Mouse (Mus musculus): ENCODE results near the gene Pank3. TPM values are rescaled to one million over a fixed set of nuclear protein-coding genes. Genes with fewer than 3 reads are reported as not detected.

The Pank3 gene
- polyA plus RNA-seq, 1 experiment from 2014 or later: 39.6 TPM

GRCm38 (mm10) chr11:35798874-35799273 is 29.6 kb downstream of the Pank3 start, which contains the start of gene Fbll1:
Fbll1 (minus strand) TSS chr11:35798884.
- Histone ChIP-seq H3K9me3 (ENCODE audit: control insufficient read depth) (no peaks in the 10 kb centered on the region), H3K27ac (ENCODE audit: low read depth, low read length) (no peak within 1 kb of the TSS), H3K36me3 (ENCODE audit: control insufficient read depth, insufficient read depth) (no peaks in the 10 kb centered on the region), H3K4me2 (replicated peaks; ENCODE audit: low read depth) (peak within 1 kb of the TSS; percentile 53), H3K4me3 (ENCODE audit: low read depth, low read length) (peak within 1 kb of the TSS; percentile 30), H3K27me3 (replicated peaks; ENCODE audit: control insufficient read depth, insufficient read depth, low read length) (peaks cover 44% of the 10 kb centered on the region), H3K9ac (ENCODE audit: low read depth, low read length) (no peak within 1 kb of the TSS), H3K4me1 (replicated peaks; ENCODE audit: control insufficient read depth, insufficient read depth, low read length) (no peaks in the 10 kb centered on the region)
- WGBS: 16% methylated on average over 11 of the region's 11 CpGs
- ATAC-seq: no peak
- 0 out of 2 replicates have a peak, but pooled peaks have one; percentile 4 for TF ChIP-seq CTCF (IDR thresholded peaks at IDR 0.05; ENCODE audit: low read depth)

DNA sequence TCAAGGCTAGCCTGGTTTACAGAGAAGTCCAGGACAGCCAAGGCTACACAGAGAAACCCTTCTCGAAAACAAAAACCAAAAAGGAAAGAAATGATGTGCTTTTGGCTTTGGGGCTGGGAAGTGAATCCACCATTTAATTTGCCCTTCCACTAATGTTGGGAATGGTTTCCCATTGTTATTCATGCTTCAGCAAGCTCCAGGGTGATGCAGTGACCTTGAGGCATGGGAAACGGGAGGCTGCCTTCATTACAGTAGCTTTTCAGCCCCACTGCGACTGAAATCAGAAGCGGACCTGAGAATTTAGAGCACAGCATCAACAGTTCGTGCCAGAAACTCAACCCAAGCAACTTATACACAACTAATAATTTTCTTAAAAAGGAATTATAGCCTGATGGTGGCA is 32.0 kb downstream of the Pank3 start:
- H3K4me2 ChIP-seq (replicated peaks; ENCODE audit: low read depth): no peak overlapping the region
- H3K4me3 ChIP-seq (ENCODE audit: low read depth, low read length): no peak overlapping the region
- no peak for TF ChIP-seq CTCF (IDR thresholded peaks at IDR 0.05; ENCODE audit: low read depth)
- WGBS: 75% methylated on average over 5 of the region's 5 CpGs
- no peak for ATAC-seq
- no peak overlapping the region for H3K27ac ChIP-seq (ENCODE audit: low read depth, low read length)
- no peaks in the 10 kb centered on the region for H3K4me1 ChIP-seq (replicated peaks; ENCODE audit: control insufficient read depth, insufficient read depth, low read length)
- H3K9me3 ChIP-seq (ENCODE audit: control insufficient read depth): no peaks in the 10 kb centered on the region
- H3K36me3 ChIP-seq (ENCODE audit: control insufficient read depth, insufficient read depth): no peaks in the 10 kb centered on the region
- peaks cover 35% of the 10 kb centered on the region for H3K27me3 ChIP-seq (replicated peaks; ENCODE audit: control insufficient read depth, insufficient read depth, low read length)
- no peak overlapping the region for H3K9ac ChIP-seq (ENCODE audit: low read depth, low read length)

- Histone ChIP-seq H3K4me3 (ENCODE audit: low read depth, low read length) (no peak overlapping the region), H3K4me2 (replicated peaks; ENCODE audit: low read depth) (no peak overlapping the region), H3K36me3 (ENCODE audit: control insufficient read depth, insufficient read depth) (peaks cover 97% of the 10 kb centered on the region), H3K9ac (ENCODE audit: low read depth, low read length) (no peak overlapping the region), H3K9me3 (ENCODE audit: control insufficient read depth) (no peaks in the 10 kb centered on the region), H3K4me1 (replicated peaks; ENCODE audit: control insufficient read depth, insufficient read depth, low read length) (no peaks in the 10 kb centered on the region), H3K27me3 (replicated peaks; ENCODE audit: control insufficient read depth, insufficient read depth, low read length) (no peaks in the 10 kb centered on the region), H3K27ac (ENCODE audit: low read depth, low read length) (no peak overlapping the region)
- TF ChIP-seq CTCF (IDR thresholded peaks at IDR 0.05; ENCODE audit: low read depth): peak; percentile 63
- 57% methylated on average over 10 of the region's 10 CpGs for WGBS
- peak; percentile 82 for ATAC-seq
These were observed 42.2 kb downstream of the Pank3 start for GRCm38 (mm10) chr11:35811458-35811857.

GRCm38 (mm10) chr11:35816316-35816715 is 47.0 kb downstream of the Pank3 start:
- Histone ChIP-seq H3K4me1 (replicated peaks; ENCODE audit: control insufficient read depth, insufficient read depth, low read length) (no peaks in the 10 kb centered on the region), H3K4me3 (ENCODE audit: low read depth, low read length) (no peak overlapping the region), H3K36me3 (ENCODE audit: control insufficient read depth, insufficient read depth) (peaks cover 97% of the 10 kb centered on the region), H3K9me3 (ENCODE audit: control insufficient read depth) (no peaks in the 10 kb centered on the region), H3K27ac (ENCODE audit: low read depth, low read length) (no peak overlapping the region), H3K4me2 (replicated peaks; ENCODE audit: low read depth) (no peak overlapping the region), H3K27me3 (replicated peaks; ENCODE audit: control insufficient read depth, insufficient read depth, low read length) (no peaks in the 10 kb centered on the region), H3K9ac (ENCODE audit: low read depth, low read length) (no peak overlapping the region)
- no peak for TF ChIP-seq CTCF (IDR thresholded peaks at IDR 0.05; ENCODE audit: low read depth)
- ATAC-seq: no peak
- 79% methylated on average over 12 of the region's 12 CpGs for WGBS

GRCm38 (mm10) chr11:35827714-35828113 is 58.4 kb downstream of the Pank3 start:
- Histone ChIP-seq H3K4me2 (replicated peaks; ENCODE audit: low read depth) (no peak overlapping the region), H3K36me3 (ENCODE audit: control insufficient read depth, insufficient read depth) (peaks cover 79% of the 10 kb centered on the region), H3K9me3 (ENCODE audit: control insufficient read depth) (no peaks in the 10 kb centered on the region), H3K27me3 (replicated peaks; ENCODE audit: control insufficient read depth, insufficient read depth, low read length) (no peaks in the 10 kb centered on the region), H3K4me3 (ENCODE audit: low read depth, low read length) (no peak overlapping the region), H3K27ac (ENCODE audit: low read depth, low read length) (no peak overlapping the region), H3K9ac (ENCODE audit: low read depth, low read length) (no peak overlapping the region), H3K4me1 (replicated peaks; ENCODE audit: control insufficient read depth, insufficient read depth, low read length) (no peaks in the 10 kb centered on the region)
- no peak for ATAC-seq
- WGBS: 93% methylated on average over 6 of the region's 6 CpGs
- no peak for TF ChIP-seq CTCF (IDR thresholded peaks at IDR 0.05; ENCODE audit: low read depth)

DNA sequence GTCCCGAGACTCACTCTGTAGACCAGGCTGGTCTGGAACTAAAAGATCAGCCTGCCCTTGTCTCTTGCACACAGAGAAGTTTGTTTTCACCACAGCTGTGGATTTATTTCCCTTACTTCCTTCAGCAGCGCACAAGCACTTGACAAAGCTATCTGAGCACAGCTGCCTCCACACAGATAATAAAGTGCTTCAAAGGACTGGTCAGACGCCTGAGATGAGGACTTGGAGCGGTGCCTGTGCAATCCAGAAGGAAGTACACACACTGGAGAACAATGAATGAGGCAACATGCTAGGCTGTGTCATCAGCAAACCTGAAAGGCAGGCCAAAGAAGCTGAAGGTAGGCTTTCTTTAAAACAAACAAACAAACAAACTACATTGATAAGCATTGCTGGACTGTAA is 62.9 kb downstream of the Pank3 start:
- ATAC-seq: peak; percentile 62
- Histone ChIP-seq H3K36me3 (ENCODE audit: control insufficient read depth, insufficient read depth) (peaks cover 42% of the 10 kb centered on the region), H3K9me3 (ENCODE audit: control insufficient read depth) (no peaks in the 10 kb centered on the region), H3K27ac (ENCODE audit: low read depth, low read length) (peak overlapping the region; percentile 54), H3K4me2 (replicated peaks; ENCODE audit: low read depth) (peak overlapping the region; percentile 73; the same call in 1 of the 2 replicates), H3K4me1 (replicated peaks; ENCODE audit: control insufficient read depth, insufficient read depth, low read length) (no peaks in the 10 kb centered on the region), H3K9ac (ENCODE audit: low read depth, low read length) (0 out of 2 replicates have a peak overlapping the region, but pooled peaks have one; percentile 13), H3K27me3 (replicated peaks; ENCODE audit: control insufficient read depth, insufficient read depth, low read length) (no peaks in the 10 kb centered on the region), H3K4me3 (ENCODE audit: low read depth, low read length) (no peak overlapping the region)
- no peak for TF ChIP-seq CTCF (IDR thresholded peaks at IDR 0.05; ENCODE audit: low read depth)
- WGBS: 28% methylated on average over 4 of the region's 4 CpGs
